Mouse (Mus musculus) adrenal gland (tissue): ENCODE measurements around the gene Hspb3.

ENCODE experiments used
- intact Hi-C: fragments of 180-260 bp; cut with DNase I; formaldehyde crosslinking; loops from one replicate; pipeline ENCODE4 v1.15.1; 2025

Gene Hspb3

DNA sequence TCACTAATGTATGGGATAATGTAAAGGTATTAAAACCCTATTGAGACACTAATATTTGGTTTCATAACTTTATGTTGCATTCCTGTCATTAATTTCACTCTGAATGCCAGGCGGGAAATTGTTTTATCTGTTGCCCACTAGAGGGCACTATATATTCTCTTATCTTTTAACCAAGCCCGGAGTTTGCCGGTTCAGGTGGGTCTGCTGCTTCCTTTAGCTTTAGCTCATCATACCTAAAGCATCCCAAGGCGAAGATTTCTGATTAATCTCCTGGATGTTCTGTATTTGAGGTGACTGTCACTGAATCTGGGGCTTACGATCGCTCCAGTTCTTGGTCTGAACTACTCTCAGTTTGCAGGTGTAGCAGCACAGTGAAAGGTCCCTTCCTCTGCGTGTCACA lies 24.6 kb downstream of the Hspb3 start:
- intact Hi-C loops, result no loop called here

DNA sequence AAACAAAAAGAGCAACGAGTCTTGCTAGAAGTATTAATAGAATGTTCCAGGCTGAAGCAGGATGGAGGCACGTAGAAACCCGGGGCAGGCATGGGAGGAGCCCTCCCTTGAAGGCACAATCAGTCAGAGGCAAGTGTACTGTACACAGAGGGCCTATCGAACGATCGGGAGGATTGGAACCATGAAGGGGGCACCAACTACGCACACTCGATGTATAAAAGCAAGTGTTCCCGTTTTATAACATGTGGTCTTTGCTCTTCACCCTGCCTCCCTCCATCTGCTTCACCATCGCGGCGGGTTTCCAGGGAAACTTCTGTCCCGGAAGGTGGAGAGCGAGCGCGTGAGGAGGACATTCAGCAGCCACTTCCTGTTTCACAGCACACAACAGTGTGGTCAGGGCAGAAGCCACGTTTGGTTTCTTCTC lies 27.7 kb downstream of the Hspb3 start:
- intact Hi-C loops, result no loop called here

DNA sequence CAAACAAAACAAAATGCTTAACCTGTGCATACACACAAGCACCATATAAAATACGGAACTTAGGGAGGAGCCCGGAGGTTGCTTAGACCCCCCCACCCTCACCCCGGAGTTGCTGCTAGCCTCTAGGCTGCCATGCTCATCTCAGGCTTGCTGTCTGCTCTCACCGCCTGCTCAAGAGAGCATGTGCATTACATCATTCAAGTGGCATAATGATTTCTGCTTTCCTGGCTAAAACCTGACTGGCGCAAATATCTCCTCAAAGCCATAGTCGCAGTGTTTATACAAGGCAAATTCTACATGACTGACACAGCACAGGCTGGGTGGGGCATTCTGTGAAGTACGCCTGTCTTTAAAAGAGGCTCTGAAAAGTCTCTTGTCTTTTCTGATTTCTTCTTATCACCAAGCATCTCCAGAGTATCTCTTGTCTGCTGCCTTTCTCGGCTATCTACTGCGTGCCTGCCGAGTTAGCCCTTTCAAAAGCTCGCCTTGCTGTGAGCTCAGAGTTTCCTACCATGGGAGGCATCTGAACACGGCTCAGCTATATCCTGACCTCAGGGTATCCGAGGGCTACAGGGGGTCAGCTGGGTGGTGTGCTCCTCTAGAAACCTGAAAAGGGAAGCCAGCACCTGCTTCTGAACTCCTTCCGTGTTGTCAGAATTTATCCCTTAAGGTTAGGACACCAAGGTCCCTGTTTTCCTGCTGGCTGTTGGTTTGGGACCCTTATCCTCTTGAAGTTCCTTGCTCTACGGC lies 28.6 kb downstream of the Hspb3 start:
- intact Hi-C loops, result no loop called here

DNA sequence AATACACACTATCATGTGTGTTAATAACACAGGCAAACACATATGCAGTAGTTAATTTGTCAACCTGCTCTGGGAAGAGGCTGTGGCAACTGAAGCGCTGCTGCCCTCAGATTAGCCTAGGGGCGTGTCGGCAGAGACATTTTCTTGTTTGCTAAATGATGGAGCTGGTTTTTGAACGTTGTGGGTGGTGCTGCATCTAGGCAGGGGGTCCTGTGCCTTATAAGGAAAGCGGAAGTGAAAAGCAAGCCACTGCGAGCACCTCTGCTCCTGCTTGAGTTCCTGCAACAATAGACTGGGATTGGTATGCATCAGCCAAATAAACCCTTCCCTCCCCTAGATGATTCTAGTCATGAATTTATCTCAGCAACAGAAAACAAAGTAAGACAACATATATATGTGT lies 31.0 kb downstream of the Hspb3 start:
- intact Hi-C loops, result no loop called here

DNA sequence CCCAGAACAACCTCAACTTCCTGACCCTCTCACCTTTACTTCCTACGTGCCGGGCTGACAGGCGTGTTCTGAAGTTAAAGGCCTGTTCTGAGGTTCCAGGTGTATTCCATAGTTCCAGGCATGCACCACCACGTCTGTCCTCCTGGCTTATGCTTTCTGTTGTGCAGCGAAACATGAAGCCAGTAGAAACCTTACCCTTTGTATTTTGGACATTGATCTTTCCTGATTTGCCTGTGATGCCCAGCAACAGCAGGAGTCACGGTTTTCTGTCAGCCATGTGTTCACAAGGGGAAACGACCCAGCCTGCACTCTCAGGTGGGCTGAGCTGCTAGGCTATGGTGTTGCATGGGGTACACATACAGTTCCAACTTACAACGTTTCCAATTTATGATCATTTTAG lies 35.9 kb downstream of the Hspb3 start:
- intact Hi-C loops, result no loop called here

DNA sequence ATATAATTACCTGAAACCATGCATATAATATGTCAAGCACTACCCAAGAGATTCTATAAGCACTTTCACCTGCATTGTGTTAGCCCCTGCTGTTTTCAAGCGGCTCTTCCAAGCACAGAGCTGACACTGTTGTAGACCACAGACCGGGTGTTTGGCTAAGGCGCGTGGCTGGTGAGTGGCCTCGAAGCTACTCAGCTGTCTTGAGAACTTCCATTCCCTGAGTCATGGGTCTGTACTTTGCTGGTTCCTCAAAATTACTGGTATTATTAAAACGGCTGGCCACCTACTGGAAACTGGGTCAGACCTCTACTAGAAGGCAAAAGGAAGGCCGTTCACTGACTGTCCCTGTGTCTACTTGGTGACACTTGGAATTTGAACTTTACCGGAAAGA lies 40.6 kb downstream of the Hspb3 start:
- intact Hi-C loops, result no loop called here

DNA sequence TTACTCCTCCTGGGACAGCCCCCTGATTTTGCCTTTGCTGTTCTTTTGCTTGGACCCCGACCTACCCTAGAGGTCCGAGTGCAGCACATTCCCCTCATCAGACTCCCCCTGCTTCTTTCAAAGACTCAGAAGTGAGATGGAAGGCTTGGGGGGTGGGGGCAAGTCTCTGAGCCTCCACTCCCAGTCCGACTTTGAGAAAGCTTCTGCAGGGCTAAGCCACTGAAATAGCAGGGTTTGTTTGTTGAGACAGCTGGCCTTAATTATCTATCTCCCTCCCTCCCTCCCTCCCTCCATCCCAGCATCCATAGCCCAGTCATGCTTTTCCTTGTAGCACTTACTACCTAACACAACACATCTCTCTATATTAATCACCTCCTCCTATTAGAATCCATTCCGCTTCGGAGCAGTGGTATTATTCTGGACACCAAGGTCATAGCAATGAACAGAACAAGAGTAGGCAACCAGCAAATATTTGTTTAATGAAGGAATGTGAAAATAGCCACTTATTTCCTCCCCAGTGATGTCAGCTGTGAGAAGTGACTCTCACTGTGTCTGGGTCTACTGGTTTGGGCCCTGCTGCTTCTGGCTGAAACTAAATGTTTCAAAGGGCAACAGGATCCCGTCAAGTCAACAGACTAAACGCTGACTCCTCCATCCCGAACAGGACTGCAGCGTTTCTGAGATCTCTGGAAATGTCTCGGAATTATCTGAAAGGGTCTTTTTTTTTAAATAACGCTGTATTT lies 41.2 kb downstream of the Hspb3 start:
- intact Hi-C loops, result no loop called here

DNA sequence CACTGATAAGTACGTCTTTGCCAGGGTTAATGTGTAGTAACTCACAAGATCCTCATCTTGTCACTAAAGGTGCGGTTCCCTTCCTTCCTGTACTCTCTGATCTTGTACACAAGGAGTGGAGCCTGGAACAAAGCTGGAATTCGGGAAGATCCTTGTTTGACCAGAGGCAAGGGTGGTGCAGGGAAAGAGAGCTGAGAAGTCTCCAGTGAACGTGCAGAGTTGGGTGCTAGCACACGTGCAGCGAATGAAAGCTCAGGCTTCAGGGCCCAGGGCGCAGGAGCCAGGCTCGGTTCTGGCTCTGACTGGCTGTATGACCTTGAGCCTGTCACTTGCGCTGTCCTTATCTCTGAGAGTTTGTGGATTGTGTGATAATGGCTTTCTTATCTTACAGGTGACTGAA lies 44.5 kb downstream of the Hspb3 start:
- intact Hi-C loops, result loop anchor here (1.0 to 5.0 kb wide), 4 partner anchors 282 to 572 kb away; partner anchors contain the start of gene Gpx8

DNA sequence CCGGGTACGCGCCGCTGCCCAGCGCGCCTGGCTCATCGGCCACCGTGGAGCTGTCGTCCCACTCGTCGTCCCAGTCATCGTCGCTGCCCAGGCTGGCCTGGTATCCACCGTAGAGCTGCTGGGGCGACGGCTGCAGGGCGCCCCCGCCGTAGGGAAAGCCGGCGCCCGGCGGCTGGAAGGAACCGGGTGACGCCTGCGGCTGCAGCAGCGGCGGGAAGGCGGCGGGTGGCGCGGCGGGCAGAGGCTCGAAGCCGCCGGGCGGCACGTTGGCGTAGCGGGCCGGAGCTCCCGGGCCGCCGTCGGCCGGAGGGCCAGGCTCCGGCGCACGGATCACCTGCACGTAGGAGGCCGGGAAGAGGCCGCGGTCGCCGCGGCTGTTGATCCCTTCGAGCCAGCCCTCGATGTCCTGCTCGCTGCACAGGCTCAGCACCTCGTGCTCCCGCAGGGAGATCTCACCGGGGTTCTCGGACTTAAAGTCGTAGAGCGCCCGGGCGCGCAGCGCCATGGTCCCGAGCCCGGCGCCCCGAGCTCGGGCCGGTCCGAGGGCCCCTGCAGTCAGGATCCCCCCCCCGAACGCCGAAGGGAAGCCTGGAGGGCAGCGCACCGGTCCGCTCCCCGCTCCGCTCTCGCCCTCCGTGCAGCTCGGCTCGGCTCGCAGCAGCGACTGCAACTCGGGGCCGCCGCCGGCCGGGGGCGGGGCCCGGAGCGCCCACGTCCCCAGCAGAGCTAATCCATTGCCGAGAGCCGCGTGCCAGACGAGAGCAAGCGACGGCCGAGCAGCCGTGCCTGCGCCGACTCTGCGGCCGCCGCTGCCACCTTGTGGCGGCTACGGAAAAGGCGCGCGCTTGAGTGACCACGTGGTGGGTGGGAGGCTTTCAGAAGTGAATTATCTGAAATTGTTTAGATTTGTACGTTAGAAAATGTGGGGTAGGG lies 45.3 kb downstream of the Hspb3 start, which contains the start of gene Snx18:
TSS of gene Snx18 (minus strand) at position 674 of the 933 bp plus-strand sequence.
- intact Hi-C loops, result loop anchor here (5.0 kb wide), 3 partner anchors 296 to 571 kb away; partner anchors contain the start of gene Gpx8

DNA sequence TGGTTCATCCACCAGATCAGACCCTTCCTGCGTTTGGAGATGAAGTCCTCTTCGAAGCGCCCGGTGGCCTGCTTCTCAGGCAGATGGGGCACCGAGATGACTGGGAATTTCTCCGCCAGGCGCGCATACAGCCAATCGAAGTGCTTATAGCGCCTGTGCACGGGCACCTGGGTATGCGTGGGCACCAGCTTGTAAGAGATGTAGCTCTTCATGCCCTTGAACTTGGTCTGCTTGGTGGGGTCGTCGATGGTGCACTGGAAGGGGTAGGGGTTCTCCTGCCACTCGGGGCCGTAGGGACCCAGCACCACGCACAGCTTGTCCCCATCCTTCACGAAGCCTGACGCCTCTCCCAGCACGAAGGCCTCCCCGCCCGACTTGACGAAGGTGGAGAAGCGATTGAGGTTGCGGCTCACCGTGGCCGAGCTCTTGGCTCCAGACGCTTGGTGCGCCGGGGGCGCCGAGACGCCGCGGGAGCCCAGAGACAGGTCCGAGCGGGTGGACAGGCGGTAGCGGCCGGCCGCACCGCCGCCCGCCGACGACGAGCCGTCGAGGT lies 46.1 kb downstream of the Hspb3 start:
- intact Hi-C loops, result loop anchor here (5.0 kb wide), 3 partner anchors 295 to 570 kb away; partner anchors contain the start of gene Gpx8

DNA sequence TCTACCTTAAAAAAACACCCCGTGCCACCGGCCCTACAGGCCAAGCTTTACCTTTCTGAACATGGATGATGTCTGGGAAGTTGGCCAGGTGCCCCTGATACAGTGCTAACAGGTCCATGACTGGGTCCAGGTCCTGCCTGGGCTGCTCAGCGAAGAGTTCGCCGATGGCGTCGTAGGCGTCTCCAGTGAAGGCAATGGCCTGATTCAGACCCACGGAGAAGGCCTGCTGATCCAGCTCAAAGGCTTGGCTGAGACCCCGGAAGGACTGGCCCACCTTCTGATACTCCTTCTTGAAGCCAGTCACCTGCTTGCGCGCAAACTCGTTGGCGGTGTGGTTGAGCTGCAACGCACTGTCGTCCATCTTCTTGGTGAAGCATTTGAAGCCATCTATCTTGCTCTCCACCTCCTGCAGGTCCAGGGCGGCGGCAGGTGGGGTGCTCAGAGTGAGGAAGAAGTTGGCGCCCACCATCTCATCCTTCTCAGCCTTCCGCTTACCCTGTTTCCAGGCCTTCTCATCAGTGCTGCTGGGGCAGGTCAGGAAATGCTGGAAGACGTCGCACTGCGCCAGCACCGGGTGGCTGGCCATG lies 46.6 kb downstream of the Hspb3 start:
- intact Hi-C loops, result loop anchor here (5.0 kb wide), 3 partner anchors 295 to 570 kb away; partner anchors contain the start of gene Gpx8

DNA sequence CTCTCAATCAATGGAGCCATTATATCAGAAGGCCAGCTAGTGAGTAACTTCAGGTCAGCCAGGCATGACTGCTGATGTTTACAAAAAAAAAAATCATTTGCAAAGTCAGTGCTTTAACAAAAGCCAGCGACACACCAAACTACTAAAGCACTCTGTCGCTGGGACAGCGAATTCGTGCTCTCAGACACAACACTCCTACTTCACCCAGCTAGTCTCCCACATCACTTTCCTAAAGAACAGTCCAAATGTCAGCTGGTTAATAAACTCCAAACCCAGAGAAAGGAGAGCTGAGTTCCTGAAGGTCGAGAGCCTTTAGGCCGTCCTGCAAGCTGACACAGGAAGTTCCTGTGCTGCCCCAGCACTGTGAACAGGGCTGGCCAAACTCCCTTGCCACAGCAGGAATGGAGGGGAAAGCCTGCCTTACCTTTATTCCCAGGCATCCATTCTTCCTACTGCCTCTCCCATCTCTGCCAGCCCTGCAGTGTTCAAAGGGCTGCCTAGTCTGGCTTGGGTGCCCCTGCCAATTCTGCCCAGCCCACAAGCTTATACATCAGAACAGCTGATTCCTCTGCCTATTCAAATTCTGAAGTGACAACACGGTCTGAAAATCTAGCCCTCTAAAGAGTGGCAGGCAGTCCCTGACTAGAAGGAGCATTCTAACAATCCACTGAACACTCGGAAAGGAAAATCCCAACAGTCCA lies 47.4 kb downstream of the Hspb3 start:
- intact Hi-C loops, result loop anchor here (5.0 kb wide), 3 partner anchors 294 to 569 kb away; partner anchors contain the start of gene Gpx8

DNA sequence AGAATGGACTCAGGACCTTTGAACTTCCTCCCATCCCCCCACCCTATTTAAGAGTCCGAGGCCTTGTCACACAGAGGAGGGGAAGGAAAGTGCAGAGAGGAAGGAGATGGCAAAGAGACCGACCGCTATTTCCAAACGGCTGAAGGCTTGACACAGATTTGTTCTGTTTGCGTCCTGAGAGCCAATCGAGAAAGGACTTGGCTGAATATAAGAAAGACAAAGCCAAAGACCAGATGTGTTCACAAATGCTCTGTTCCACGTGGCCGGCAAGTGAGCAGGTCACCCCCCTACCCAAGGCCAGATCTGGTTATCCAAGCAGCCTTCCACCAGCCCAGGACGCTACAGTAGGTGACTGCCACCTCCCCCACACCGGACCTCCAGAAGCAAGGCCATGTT lies 47.9 kb downstream of the Hspb3 start:
- intact Hi-C loops, result loop anchor here (5.0 kb wide), 3 partner anchors 293 to 568 kb away; partner anchors contain the start of gene Gpx8

DNA sequence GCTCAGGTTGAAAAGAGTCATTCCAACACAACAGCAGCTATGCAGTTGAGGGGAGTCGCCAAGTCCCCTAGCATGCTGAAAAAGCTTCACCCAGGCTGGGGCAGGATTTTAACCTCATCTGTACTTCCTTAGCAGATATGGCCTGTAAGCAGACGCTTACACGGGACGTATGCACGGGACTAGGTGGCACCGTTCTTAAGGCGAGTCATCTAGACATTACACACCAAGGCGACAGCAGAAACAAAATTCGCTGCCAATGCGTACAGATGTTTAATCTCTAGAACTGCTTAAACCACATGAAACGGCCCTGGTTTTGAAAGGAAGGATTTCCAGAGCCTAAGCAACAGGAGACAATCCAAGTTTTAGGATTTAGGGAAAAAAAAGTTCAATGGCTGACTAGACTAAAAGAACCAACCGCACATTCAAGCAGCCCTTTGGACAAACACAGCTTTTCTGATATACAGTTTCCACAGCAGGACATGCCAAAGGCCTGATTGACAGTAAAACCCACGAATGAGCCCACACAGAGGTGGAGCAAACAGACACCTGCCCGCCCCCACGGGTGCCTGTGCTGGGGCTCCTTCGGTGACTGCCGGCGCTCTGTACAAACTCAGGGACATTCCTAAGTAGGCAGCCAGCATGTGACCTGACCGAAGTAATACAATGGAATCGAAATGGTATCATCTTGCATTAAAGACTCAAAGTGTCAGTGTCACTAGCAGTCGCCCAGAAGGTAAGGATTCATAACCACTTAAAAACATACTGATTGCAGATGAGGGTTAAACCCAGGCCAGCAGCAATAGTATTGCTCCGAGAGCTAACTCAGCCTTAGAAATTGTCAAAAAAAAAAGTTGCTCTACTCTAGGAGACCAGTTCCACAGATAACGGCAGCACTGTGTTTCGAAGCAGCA lies 48.6 kb downstream of the Hspb3 start:
- intact Hi-C loops, result loop anchor here (5.0 kb wide), 3 partner anchors 293 to 568 kb away; partner anchors contain the start of gene Gpx8

DNA sequence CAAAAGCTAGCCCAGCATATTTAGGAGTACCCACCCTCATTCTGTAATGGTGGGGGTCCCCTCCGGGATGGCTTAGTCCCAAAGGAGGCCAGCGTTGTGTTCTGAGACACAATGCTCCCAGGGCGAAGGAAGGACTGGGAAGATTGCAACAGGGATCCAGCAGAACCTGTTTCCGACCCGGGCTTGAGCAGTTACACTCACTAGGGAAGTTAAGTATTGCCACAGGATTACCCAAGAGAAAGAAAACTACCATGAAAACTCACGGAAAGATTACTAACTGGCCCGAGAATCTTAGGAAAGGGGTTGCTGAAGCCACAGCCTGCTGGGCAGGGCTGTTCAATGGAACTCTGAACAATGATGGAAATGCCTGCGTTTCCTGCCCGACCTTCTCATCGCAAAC lies 49.6 kb downstream of the Hspb3 start:
- intact Hi-C loops, result no loop called here

DNA sequence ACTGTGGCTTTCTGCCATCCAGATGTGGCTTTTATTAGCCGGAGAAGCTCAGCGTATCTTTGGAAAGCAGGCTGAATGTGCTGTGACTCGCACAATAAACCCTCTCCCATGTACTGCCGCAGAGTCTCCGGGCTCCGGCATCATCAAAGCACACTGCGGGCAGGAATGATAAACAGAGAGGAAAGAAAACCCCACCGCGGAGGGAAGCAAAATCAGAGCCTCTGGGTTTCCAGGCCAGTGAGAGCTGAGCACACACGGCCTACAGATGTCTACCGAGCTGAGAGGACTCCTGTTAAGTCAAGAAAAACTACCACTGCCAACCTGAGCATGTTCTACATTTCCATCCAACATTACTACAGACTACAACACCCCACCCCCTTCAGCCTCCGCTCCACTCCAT lies 50.1 kb downstream of the Hspb3 start:
- intact Hi-C loops, result no loop called here
